Mouse (Mus musculus) left cerebral cortex, adult 8-10 months (tissue): ENCODE data around the gene Nts. TPM values are rescaled to one million over a fixed set of nuclear protein-coding genes. Genes with fewer than 3 reads are reported as not detected.
"Not testable (repeated sequence)": the region's sequence is repeated elsewhere in the genome, so short reads cannot be mapped to it uniquely, and the experiment has no call there.

ENCODE experiments used
- DNase-seq, 2 experiments: peaks; one replicate each; pipeline ENCODE4 v3.0.0; 2022; ENCODE audit warnings: low spot score in 2 of 2
- total RNA-seq, 4 experiments: library from RNA; stranded (reverse); gene quantifications; 2 replicates each; pipeline ENCODE4 v1.2.4; 2022

The Nts gene
- 10 to 100 TPM in 2 of 4 experiments, 1 to 10 TPM in 2; 8.4 to 10.4 (median 9.6) TPM for total RNA-seq

DNA sequence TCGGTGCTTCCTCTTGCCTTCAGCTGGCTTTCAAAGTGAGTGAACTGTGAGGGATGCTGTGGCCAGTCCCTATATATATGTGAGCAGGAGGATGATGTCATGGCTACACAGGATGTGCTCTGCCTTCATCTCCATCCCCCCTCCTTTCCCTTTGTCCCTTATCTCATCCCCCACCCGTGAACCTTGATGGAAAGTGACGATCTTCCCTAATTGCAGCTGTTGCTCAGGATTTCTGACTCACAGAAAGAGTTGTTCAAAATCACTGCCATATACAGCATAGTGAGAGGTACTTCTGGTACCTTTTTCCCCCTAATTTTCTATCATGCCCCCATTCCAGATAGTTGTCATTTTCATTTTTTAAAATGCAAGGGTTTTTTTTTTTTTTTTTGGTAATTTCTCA lies at the start of gene Nts:
TSS of gene Nts (minus strand) at position 101 of the 400 bp plus-strand sequence.
- DNase-seq: no peak

DNA sequence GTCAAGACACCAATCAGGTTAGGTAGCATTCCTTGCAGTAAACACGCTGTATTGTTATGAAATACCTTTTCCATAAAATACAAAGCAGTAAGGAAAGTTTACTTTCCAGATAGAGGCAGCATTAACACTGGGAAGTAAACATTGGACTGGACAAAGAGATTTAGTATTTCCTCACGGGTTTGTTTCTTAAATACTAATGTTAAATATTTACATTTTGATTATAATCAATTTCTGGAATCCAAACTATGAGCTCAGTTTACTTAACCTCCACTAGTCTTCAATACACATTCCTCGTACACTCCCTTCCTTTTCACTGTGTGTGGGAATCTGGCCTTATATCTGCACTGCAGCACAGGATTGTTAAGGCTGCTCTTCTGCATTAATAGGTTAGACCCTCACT lies 37.6 kb upstream of the Nts start:
- DNase-seq: no peak

DNA sequence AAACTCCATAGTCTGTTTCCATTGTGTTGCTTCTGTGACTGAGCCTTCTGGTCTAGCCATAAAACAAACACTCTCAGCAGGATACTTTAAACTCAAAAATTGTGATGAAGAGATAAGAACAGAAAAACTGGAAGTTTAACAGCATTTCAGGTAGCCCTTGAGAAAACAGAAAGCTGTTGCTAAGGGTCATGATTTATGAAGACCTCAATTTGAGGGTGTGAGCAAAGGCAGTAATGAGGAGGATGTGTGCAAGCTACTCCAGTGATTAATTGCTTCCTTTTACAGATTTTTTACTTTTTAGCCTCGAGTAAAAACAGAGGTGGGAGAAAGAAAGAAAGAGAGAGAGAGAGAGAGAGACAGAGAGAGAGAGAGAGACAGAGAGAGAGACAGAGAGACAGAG lies 23.9 kb upstream of the Nts start:
- DNase-seq: no peak

DNA sequence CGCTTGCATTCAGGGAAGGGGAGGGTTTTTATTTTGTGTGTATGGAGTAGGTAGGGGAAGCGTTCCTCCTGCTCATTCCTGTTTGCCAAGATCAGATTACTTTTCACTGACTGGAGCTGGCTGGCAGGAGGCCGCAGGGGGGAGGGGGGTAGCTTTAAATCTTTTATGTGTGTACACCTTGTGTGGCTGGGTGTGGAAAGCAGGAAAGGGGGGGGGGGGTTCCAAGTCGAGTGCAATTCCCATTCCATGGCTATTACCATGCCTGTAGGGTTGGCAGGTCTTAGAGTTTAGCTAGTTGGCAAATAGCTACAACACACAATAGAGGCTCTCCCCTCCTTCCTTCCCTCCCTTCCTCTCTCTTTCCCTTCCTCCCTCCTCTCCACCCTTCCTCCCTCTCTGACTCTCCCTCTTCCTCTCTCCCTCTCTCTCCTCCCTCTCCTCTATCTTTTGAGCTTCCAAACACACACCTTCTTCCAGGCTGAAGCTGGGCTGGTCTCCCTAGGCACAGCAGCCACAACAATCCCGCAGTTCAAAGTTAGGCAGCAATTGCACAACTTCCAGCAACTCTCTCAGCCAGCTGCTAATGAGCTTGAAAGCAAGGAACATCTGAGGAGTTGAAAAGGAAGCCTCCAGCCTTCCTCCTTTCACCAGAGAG lies 21.6 kb upstream of the Nts start, which contains the start of gene Rassf9:
TSS of gene Rassf9 (plus strand) at position 416 of the 655 bp plus-strand sequence.
- DNase-seq: no peak

DNA sequence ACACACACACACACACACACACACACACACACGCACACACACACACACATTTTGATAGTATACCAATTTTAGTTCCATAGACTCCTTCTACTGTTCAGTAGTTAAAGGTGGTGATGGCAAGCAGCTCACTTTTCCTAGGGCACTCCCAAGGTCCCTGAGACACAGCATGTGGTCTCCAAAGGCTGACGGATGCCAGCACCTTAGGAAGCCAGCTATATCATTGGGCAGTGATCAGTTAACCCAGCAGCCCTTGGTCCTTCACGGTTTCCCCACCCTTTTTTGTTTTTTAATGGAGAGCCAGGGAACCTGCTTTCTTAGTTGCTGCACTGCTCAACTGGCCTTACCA lies 21.1 kb upstream of the Nts start:
- no peak for DNase-seq

DNA sequence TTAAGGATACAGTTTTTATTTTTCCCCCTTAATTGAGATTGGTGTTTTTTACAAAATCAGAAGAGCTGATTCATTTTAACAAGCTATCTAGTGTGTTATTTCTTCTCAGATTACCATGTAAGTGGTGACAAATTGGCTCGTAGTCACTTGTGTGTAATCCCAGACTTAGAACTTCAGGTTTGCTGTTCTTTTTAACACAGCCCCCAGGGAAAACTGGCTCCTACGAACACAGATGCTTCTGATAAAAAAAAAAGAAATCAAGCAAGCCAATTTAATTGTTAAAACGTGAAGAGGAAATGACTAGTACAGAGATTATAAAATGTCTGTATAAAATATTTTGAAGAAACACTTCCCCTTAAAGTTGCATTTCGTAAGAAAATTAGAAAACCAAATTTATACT lies 17.1 kb upstream of the Nts start:
- DNase-seq: no peak

DNA sequence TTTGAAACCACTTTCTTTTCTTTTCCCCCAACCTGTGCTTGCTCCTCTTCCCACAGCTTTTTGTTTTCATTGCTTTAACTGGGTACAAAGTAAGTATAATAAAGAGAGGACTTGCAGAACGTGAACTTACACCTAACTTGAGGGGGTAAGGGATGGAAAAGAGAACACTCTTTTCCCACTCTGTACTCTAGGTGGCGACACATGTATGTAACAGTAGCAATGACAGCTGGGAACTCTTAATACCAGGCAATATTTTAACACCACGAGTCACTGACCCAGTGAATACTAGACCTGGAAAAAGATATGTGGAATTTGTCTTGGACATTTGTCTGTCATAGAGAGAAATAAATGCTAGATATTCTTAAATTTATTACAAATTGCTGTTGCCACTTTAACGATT lies 8.5 kb upstream of the Nts start:
- DNase-seq: no peak

DNA sequence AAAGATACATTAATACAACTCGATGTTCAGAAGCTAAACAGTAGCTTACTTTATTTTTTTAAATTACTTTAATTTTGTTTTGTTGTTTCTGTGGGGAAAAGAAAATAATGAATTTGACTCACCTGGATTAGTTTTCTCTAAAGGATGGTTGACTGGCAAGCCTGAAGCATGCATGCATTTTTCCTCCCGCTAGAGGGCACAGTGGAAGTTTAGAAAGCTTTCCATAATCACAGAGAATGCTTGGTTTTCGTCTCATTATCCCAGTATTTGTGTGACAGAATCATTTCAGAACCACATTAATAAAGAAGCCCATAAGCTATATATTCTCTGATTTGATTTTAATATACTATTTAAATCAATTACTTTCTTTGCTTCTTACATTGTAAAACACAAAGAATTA lies 1.5 kb upstream of the Nts start:
- DNase-seq: no peak

DNA sequence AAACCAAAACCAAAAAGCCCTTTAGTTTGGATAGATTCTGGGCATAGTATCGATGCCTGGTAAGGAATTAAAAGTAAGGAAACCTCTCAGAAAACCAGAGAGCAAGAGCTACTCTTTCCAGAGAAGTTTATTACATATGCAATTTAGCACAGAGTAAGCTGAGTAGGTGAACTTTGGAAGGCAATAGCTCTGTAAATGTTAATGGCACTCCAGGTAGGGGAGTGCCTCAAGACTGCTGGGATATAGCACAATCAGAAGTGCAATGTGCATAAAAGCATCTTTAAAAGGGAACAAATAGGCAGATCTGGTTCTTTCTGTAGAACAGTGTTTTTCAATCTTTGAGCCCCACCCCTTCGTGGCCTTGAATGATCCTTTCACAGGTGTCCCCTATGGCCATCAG lies 20.9 kb downstream of the Nts start:
- DNase-seq: no peak

DNA sequence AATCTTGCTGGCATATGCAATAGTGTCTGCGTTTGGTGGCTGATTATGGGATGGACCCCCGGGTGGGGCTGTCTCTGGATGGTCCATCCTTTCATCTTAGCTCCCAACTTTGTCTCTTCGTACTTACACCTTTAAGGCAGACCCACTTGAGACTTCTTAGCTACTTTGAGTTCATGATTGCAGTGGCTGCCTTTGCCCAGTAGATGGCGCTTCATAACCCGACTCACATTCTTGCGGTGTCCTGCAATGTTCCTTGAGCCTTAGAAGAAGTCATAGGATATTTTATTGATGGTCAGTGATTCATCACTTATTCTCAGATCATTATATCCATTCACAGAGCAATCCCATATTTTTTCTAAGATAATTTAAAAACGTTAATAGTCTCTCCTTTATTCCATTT lies 38.5 kb downstream of the Nts start:
- DNase-seq: peak in 1 of 2 experiments; percentile 5

DNA sequence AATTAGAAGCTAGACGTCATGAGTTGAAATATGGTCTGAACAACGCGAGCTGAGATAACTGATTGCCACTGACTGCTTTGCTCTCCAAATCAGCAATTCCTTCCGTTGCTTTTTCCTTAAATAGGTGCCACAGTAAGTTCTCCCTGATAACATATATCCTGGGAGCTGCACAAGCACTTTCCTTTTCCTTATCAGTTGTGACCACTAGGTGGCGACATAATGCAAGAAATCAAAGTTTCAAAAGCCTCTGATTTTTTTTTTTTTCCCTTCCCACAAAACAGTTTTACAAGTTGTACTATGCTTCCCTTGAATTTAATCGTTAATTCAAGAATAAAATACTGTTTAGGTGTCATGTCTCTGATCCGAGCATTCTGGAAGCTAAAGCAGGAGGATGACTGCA lies 40.8 kb downstream of the Nts start:
- DNase-seq: peak in 1 of 2 experiments; percentile 5

DNA sequence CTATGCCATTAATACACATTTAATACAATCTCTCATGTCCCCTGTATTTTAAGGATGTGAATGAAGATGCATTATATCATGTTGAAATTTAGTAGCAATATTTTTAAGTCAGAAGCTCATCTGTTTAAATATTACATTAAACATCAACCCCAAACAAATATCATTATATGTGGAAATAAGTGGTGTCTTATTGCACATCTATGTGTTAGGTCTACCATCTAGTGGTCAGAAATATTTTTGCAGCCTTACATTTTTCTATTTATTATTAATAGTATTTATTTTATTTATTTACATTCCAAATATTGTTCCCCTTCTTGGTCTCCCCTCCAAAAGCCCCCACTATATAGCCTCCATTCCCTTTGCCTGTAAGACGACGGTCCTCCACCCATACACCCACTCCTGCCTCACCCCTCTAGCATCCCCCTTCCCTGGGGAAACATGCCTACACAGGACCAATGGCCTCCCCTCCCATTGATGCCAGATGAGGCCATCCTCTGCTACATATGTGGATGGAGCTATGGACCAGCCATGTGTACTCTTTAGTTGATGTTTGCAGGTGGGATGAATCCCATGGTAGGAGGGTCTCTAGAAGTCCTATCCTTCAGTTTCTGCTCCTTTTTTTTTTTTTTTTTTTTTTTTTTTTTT lies 45.3 kb downstream of the Nts start:
- no peak for DNase-seq

DNA sequence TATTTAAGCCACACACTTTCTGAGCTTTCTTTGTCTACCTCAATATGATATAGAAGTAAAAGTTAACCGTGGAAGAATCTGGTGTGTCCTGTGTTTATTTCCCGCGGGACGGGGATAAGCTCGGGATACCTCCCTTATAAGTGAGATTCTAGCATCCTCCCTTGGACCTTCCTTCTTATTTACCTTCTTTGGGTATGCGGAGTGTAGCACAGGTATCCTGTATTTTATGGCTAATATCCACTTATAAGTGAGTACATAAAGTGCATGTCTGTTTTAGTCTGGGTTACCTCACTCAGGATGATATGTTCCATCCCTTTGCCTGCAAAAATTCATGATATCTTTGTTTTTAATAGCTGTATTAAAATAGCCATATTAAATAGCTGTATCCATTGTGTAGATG lies 54.8 kb downstream of the Nts start:
- DNase-seq: not testable (repeated sequence)

DNA sequence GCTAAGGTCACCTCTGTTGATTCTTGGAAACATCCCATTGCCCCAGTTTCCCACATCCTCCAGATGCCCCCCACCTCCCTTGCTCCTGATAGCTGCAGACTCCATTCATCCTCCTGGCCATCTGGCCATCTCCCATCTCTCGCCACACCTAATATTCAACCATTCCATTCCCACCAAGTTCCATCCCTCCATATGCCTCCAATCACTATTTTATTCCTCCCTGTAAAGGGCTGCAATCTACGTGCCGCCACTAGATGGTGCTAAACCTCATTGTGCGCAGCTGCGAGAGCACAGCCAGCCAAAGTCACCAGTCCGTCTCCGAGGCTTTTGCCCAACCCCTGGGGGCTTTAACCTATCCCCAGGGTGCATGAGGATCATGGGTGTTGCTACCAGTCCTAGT lies 55.2 kb downstream of the Nts start:
- DNase-seq: peak in 1 of 2 experiments; percentile 9

Other genes starting within 250 kb of the Nts start
- gene Rassf9, start 21.7 kb upstream of the Nts start, total RNA-seq: 1 to 10 TPM; 1.8 to 2.2 (median 2.1) TPM